Comparison of ENCODE assay signal across 10 mouse cellular contexts in the genomic region with DNA sequence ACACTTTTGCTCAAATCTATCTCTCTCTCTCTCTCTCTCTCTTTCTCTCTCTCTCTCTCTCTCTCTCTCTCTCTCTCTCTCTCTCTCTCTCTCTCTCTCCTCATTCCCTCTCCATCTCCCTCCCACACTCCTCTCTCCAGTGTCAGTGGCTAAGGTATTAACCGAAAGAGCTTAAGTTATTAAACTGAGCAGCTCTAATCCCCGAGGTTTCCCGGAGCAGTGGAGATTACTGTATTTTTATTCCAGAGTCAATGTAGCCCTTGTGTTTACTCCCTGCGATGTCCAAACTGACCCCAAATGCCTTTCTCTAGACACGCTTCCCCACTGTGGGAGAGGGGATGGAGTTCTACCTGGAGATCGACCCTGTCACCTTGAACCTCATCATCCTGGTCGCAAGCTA. TPM values are rescaled to one million over a fixed set of nuclear protein-coding genes. Genes with fewer than 3 reads are reported as not detected.
DNase-seq lines count a peak whose midpoint lies in the region; ATAC-seq and TF ChIP-seq lines count a peak whose summit lies in the region.
"Had no signal": no experiment of that assay in that cellular context is flagged by ENCODE, and none has a peak within 500 bp of the region (broad histone marks: within the 10 kb centered on the region; RNA-seq: fewer than 3 reads in every experiment).

Gm45716 (plus strand) TSS at position 243 of the 400 bp plus-strand sequence.

- DNase-seq in hindbrain, embryonic 10.5 days (ENCODE audit: low spot score), result no peak
- no peak for DNase-seq in hindbrain, postnatal 0 days (ENCODE audit: low spot score)
- no peak for DNase-seq in kidney, adult 18-20 months
- no peak for DNase-seq in kidney, postnatal 36 days
- DNase-seq in layer of hippocampus, adult 8-10 months (ENCODE audit: low spot score in 2 of 2), result no peak
- DNase-seq: liver, embryonic 13.5 days had no signal

- TF ChIP-seq CTCF in hindbrain, postnatal 0 days (IDR thresholded peaks at IDR 0.05; ENCODE audit: low read depth), result no peak

- H3K27ac ChIP-seq in hindbrain, embryonic 10.5 days, result no peak within 1 kb of the TSS
- no peak within 1 kb of the TSS for H3K27ac ChIP-seq in hindbrain, postnatal 0 days
- no peak within 1 kb of the TSS for H3K27ac ChIP-seq in forebrain, embryonic 12.5 days
- no peak within 1 kb of the TSS for H3K27ac ChIP-seq in hindbrain, embryonic 15.5 days (replicated peaks)
- H3K27ac ChIP-seq in neural tube, embryonic 13.5 days (replicated peaks), result no peak within 1 kb of the TSS
- H3K27ac ChIP-seq: liver, embryonic 13.5 days had no signal

- 90% methylated on average over 7 of the region's 7 CpGs for WGBS in hindbrain, embryonic 10.5 days
- 78% methylated on average over 7 of the region's 7 CpGs for WGBS in hindbrain, postnatal 0 days
- 91% methylated on average over 7 of the region's 7 CpGs for WGBS in forebrain, embryonic 12.5 days
- 90% methylated on average over 7 of the region's 7 CpGs for WGBS in hindbrain, embryonic 15.5 days
- whole genome bisulfite sequencing in neural tube, embryonic 13.5 days, result 90% methylated on average over 7 of the region's 7 CpGs

- no peaks in the 10 kb centered on the region for H3K36me3 ChIP-seq in hindbrain, embryonic 10.5 days
- H3K36me3 ChIP-seq in hindbrain, postnatal 0 days (ENCODE audit: insufficient read depth, low read length), result no peaks in the 10 kb centered on the region
- no peaks in the 10 kb centered on the region for H3K36me3 ChIP-seq in forebrain, embryonic 12.5 days (replicated peaks)
- H3K36me3 ChIP-seq in hindbrain, embryonic 15.5 days, result no peaks in the 10 kb centered on the region
- H3K36me3 ChIP-seq in neural tube, embryonic 13.5 days, result no peaks in the 10 kb centered on the region
- H3K36me3 ChIP-seq: liver, embryonic 13.5 days had no signal

- no peaks in the 10 kb centered on the region for H3K27me3 ChIP-seq in hindbrain, embryonic 10.5 days (ENCODE audit: insufficient read depth, poor library complexity, severe bottlenecking)
- no peaks in the 10 kb centered on the region for H3K27me3 ChIP-seq in hindbrain, postnatal 0 days (ENCODE audit: insufficient read depth, low read length)
- no peaks in the 10 kb centered on the region for H3K27me3 ChIP-seq in forebrain, embryonic 12.5 days
- H3K27me3 ChIP-seq in hindbrain, embryonic 15.5 days, result no peaks in the 10 kb centered on the region
- no peaks in the 10 kb centered on the region for H3K27me3 ChIP-seq in neural tube, embryonic 13.5 days
- H3K27me3 ChIP-seq: liver, embryonic 13.5 days had no signal

- H3K4me2 ChIP-seq in hindbrain, postnatal 0 days (ENCODE audit: low read depth, low read length), result no peak within 1 kb of the TSS
- H3K4me2 ChIP-seq in forebrain, embryonic 12.5 days, result no peak within 1 kb of the TSS
- H3K4me2 ChIP-seq in hindbrain, embryonic 15.5 days, result no peak within 1 kb of the TSS
- H3K4me2 ChIP-seq in neural tube, embryonic 13.5 days, result no peak within 1 kb of the TSS
- H3K4me2 ChIP-seq: liver, embryonic 13.5 days had no signal

- no peak within 1 kb of the TSS for H3K4me3 ChIP-seq in hindbrain, embryonic 10.5 days
- no peak within 1 kb of the TSS for H3K4me3 ChIP-seq in hindbrain, postnatal 0 days (ENCODE audit: low read length)
- no peak within 1 kb of the TSS for H3K4me3 ChIP-seq in forebrain, embryonic 12.5 days (replicated peaks)
- H3K4me3 ChIP-seq in hindbrain, embryonic 15.5 days, result no peak within 1 kb of the TSS
- no peak within 1 kb of the TSS for H3K4me3 ChIP-seq in neural tube, embryonic 13.5 days
- H3K4me3 ChIP-seq: liver, embryonic 13.5 days had no signal

- ATAC-seq in hindbrain, postnatal 0 days, result no peak
- no peak for ATAC-seq in forebrain, embryonic 12.5 days (ENCODE audit: low FRiP score)
- no peak for ATAC-seq in hindbrain, embryonic 15.5 days (ENCODE audit: low FRiP score, low read depth)
- ATAC-seq in neural tube, embryonic 13.5 days (ENCODE audit: low read depth), result no peak
- ATAC-seq: CD4-positive, CD25-positive, alpha-beta regulatory T cell, adult 4 months had no signal

- H3K4me1 ChIP-seq in hindbrain, embryonic 10.5 days (replicated peaks), result no peaks in the 10 kb centered on the region
- no peaks in the 10 kb centered on the region for H3K4me1 ChIP-seq in hindbrain, postnatal 0 days (ENCODE audit: insufficient read depth, low read length)
- H3K4me1 ChIP-seq in forebrain, embryonic 12.5 days, result no peaks in the 10 kb centered on the region
- no peaks in the 10 kb centered on the region for H3K4me1 ChIP-seq in hindbrain, embryonic 15.5 days (replicated peaks)
- H3K4me1 ChIP-seq in neural tube, embryonic 13.5 days (replicated peaks), result no peaks in the 10 kb centered on the region
- H3K4me1 ChIP-seq: liver, embryonic 13.5 days had no signal

- no peak within 1 kb of the TSS for H3K9ac ChIP-seq in hindbrain, postnatal 0 days (replicated peaks; ENCODE audit: low read length)
- H3K9ac ChIP-seq in forebrain, embryonic 12.5 days, result no peak within 1 kb of the TSS
- no peak within 1 kb of the TSS for H3K9ac ChIP-seq in hindbrain, embryonic 15.5 days
- no peak within 1 kb of the TSS for H3K9ac ChIP-seq in neural tube, embryonic 13.5 days
- H3K9ac ChIP-seq: liver, embryonic 13.5 days had no signal

- no peaks in the 10 kb centered on the region for H3K9me3 ChIP-seq in hindbrain, embryonic 10.5 days
- no peaks in the 10 kb centered on the region for H3K9me3 ChIP-seq in hindbrain, postnatal 0 days (ENCODE audit: low read length)
- no peaks in the 10 kb centered on the region for H3K9me3 ChIP-seq in forebrain, embryonic 12.5 days
- no peaks in the 10 kb centered on the region for H3K9me3 ChIP-seq in hindbrain, embryonic 15.5 days
- no peaks in the 10 kb centered on the region for H3K9me3 ChIP-seq in neural tube, embryonic 13.5 days
- H3K9me3 ChIP-seq: liver, embryonic 13.5 days had no signal

RNA-seq across cellular contexts. Expression of gene Gm45716, which starts in this region (rescaled TPM):
- polyA plus RNA-seq in hindbrain, embryonic 10.5 days (2016; fragmentation: Nextera tagmentation; extraction: Ambion mirVana), result 15.6 and 19.0 TPM in 2 replicates
- total RNA-seq in hindbrain, postnatal 0 days (2014; rRNA removed), result 5.6 and 13.5 TPM in 2 replicates
- polyA plus RNA-seq in hindbrain, postnatal 0 days (2015; fragmentation: Nextera tagmentation; extraction: Ambion mirVana), result 22.2 and 22.9 TPM in 2 replicates
- polyA plus RNA-seq in forebrain, embryonic 12.5 days (2016; fragmentation: Nextera tagmentation; extraction: Ambion mirVana), result 18.4 and 20.0 TPM in 2 replicates
- polyA plus RNA-seq in hindbrain, embryonic 15.5 days (2015; fragmentation: Nextera tagmentation; extraction: Ambion mirVana), result 20.1 and 22.0 TPM in 2 replicates
- 25.0 and 28.8 TPM in 2 replicates for polyA plus RNA-seq in neural tube, embryonic 13.5 days (2015; fragmentation: Nextera tagmentation; extraction: Ambion mirVana)
- total RNA-seq in layer of hippocampus, adult 8-10 months (2022), result 1 to 10 TPM; 6.1 to 6.5 (median 6.4) TPM
